Mouse (Mus musculus): ENCODE measurements at regions not wholly inside any gene's neighbourhood (a gene's known extent, or its start where the extent isn't known, plus 50 kb on each side); places are given as distances from the start of the nearest gene placed in this dataset.

DNA sequence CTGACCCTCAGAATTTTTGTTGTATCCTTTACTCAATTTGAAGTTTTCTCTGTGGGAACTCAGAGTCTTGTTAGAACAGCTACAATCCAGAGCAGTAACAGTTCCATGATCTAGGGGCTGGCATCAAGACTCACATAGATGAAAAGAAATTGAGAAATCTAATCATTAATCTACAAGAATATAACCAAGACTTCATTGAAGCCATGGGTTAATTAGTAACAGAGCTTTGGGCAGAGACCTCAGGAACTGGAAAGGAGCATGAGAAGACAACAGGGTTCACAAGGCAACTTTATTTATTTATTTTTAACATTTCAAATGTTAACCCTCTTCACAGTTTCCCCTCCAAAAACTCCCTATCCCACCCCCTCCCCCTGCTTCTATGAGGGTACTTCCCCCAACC is 160.4 kb upstream of the Thumpd2 start:
- TF ChIP-seq ZC3H11A (IDR thresholded peaks at IDR 0.05; ENCODE audit: borderline replicate concordance, low read depth, low read length) (no peak), CHD2 (IDR thresholded peaks at IDR 0.05; ENCODE audit: low read depth, low read length) (no peak)

All from ES-E14 (cell line).